Mouse (Mus musculus) G1E (cell line): ENCODE measurements around the gene Nemp1. TPM values are rescaled to one million over a fixed set of nuclear protein-coding genes. Genes with fewer than 3 reads are reported as not detected.

Experiments used
- ATAC-seq: 2 replicates; pipeline ENCODE4 v1.8.0; 2016; ENCODE audit warnings: mild to moderate bottlenecking; ENCODE audit not compliant: insufficient number of reproducible peaks, poor library complexity, low FRiP score, severe bottlenecking; ENCODE audit errors: extremely low read depth
- DNase-seq: peaks from one replicate; pipeline ENCODE4 v3.0.0; 2012; ENCODE audit warnings: low spot score
- H3K27me3 ChIP-seq: 2 replicates; pipeline ENCODE4 v1.6.1; 2012; ENCODE audit warnings: mild to moderate bottlenecking, low read length, inconsistent platforms; ENCODE audit not compliant: insufficient read depth
- H3K36me3 ChIP-seq: replicated peaks from 2 replicates; pipeline ENCODE3; 2012; ENCODE audit warnings: mild to moderate bottlenecking, inconsistent platforms
- H3K4me1 ChIP-seq: 2 replicates; pipeline ENCODE4 v1.6.1; 2012; ENCODE audit warnings: low read depth, low read length, inconsistent platforms, mixed read lengths; ENCODE audit not compliant: insufficient read depth
- H3K4me3 ChIP-seq: 2 replicates; pipeline ENCODE4 v1.5.1; 2012; ENCODE audit warnings: low read depth, mild to moderate bottlenecking, inconsistent platforms, low read length, moderate library complexity, mixed read lengths
- H3K9me3 ChIP-seq: replicated peaks from 2 replicates; pipeline ENCODE4 v1.6.1; 2012; ENCODE audit warnings: inconsistent platforms
- CTCF ChIP-seq: IDR thresholded peaks from 2 replicates; pipeline ENCODE4 v1.5.1; 2012; ENCODE audit warnings: low read depth, low read length, inconsistent platforms, mixed read lengths
- GATA1 ChIP-seq: IDR thresholded peaks from 2 replicates; pipeline ENCODE4 v1.6.1; 2012; ENCODE audit warnings: borderline replicate concordance, low read length, inconsistent platforms, mixed read lengths
- GATA2 ChIP-seq: IDR thresholded peaks from 2 replicates; pipeline ENCODE4 v1.6.1; 2012; ENCODE audit warnings: low read depth, low read length, inconsistent platforms, borderline replicate concordance
- POLR2AphosphoS5 ChIP-seq: IDR thresholded peaks from 2 replicates; pipeline ENCODE4 v1.6.1; 2012; ENCODE audit warnings: low read depth, low read length, inconsistent platforms; ENCODE audit not compliant: insufficient replicate concordance
- TAL1 ChIP-seq: conservative IDR thresholded peaks from 2 replicates; pipeline ENCODE4 v1.6.1; 2012; ENCODE audit warnings: low read depth, low read length, inconsistent platforms, mixed read lengths
- polyA plus RNA-seq: library from polyadenylated mRNA; stranded (reverse); fragments of >175 nt; gene quantifications from 2 replicates; pipeline ENCODE4 v1.2.3, GENCODE M21; 2012
- total RNA-seq, 2 experiments: library from RNA; stranded (forward) in 1 of 2; stranded (reverse) in 1 of 2; fragments of 200-1000 nt in 1 of 2; fragments of >200 nt in 1 of 2; fragmentation: Nextera tagmentation in 1 of 2; gene quantifications; 2 replicates each; pipeline ENCODE4 v1.2.3; 2014 to 2017

Gene Nemp1
- total and polyA plus RNA-seq, 3 experiments: 5.6 to 57.6 (median 40.4) TPM

DNA sequence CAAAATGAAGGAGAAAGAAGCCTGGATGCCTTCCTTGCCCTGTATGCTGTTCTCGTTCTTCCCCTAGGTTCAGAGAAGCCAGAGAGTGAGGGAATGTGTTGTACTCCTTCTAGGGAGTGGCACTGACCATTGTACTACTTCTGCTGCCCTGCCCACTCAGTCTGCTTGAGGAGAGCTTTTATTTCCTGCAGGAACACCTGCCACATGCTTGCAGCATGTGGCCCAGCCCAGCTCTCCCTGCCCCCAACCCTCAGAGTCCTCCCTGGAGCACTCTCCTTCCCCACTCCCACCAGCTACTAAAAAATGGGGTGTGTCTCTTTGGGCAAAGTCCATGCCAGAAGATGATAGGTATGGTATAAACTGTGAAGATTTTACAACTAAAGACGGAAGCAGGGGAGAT, 37.6 kb downstream of the Nemp1 start:
- Histone ChIP-seq H3K36me3 (peaks cover 13% of the 10 kb centered on the region), H3K27me3 (peaks cover 19% of the 10 kb centered on the region), H3K4me3 (no peak overlapping the region), H3K9me3 (no peaks in the 10 kb centered on the region), H3K4me1 (peaks cover 38% of the 10 kb centered on the region)
- no peak for ATAC-seq
- TF ChIP-seq POLR2AphosphoS5: no peak
- TF ChIP-seq CTCF: no peak
- no peak for TF ChIP-seq GATA2
- TF ChIP-seq TAL1: no peak
- TF ChIP-seq GATA1: no peak
- no peak for DNase-seq

DNA sequence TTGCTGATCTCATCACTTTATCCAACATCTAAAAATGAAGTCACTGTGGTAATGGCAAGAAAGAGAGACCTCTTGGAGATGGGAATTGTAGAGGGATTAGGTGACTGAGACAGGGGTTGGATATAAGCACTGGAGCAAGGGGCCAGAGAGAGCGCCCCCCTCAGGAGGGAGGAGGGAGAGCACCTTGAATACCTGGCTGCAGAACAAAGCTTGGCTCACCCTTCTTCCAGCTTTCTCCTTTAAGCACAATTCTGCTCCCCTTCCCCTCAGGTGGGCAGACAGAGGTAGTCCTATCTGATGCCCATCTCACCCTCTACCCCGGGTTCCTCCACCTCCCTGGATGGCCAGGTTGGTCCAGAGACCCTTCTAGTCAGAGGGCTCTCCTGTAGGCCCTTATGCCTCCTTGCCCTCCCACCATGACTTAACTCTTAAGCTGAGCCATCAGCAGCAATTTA, 38.1 kb downstream of the Nemp1 start, which contains the start of gene Myo1a:
Gene Myo1a (plus strand): TSS at position 405 of the 455 bp plus-strand sequence.
- Histone ChIP-seq H3K9me3 (no peaks in the 10 kb centered on the region), H3K4me3 (no peak within 1 kb of the TSS), H3K27me3 (peaks cover 19% of the 10 kb centered on the region), H3K36me3 (peaks cover 8% of the 10 kb centered on the region), H3K4me1 (peaks cover 38% of the 10 kb centered on the region)
- TF ChIP-seq TAL1: no peak
- peak; percentile 21; the same call in 1 of the 2 replicates for TF ChIP-seq CTCF
- ATAC-seq (no peak), DNase-seq (no peak)

GRCm38 (mm10) chr10:127705783-127706182, 39.1 kb downstream of the Nemp1 start:
- Histone ChIP-seq H3K4me3 (no peak overlapping the region), H3K27me3 (peaks cover 28% of the 10 kb centered on the region), H3K36me3 (no peaks in the 10 kb centered on the region), H3K9me3 (no peaks in the 10 kb centered on the region), H3K4me1 (peaks cover 38% of the 10 kb centered on the region)
- DNase-seq: no peak
- no peak for TF ChIP-seq GATA2
- TF ChIP-seq TAL1: peak; percentile 54
- peak; percentile 34; the same call in 1 of the 2 replicates for ATAC-seq

DNA sequence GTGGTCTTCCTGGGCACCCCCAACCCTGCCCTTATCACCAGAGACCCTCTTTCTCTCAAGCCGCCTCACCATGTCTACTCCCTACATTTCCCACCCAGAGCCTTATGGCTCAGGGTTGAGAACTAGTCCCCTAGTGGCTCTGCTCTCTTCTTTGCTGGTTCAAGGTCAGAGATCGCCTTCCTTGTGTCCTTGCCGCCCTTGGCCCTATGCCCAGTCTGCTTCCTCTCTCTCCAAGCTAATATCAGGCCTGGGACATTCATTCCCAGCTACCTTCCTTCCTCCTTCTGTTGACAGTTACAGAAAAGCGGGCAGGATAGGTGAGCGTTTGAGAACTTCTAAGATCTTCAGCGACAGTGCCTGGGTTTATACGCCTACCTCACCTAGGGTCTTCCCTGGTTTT, 41.0 kb downstream of the Nemp1 start:
- H3K9me3 ChIP-seq: no peaks in the 10 kb centered on the region
- no peak overlapping the region for H3K4me3 ChIP-seq
- no peak for DNase-seq
- no peaks in the 10 kb centered on the region for H3K36me3 ChIP-seq
- ATAC-seq: no peak
- peaks cover 38% of the 10 kb centered on the region for H3K4me1 ChIP-seq
- TF ChIP-seq POLR2AphosphoS5: no peak
- TF ChIP-seq TAL1: no peak
- TF ChIP-seq GATA2: no peak
- TF ChIP-seq GATA1: no peak
- no peak for TF ChIP-seq CTCF
- peaks cover 38% of the 10 kb centered on the region for H3K27me3 ChIP-seq

DNA sequence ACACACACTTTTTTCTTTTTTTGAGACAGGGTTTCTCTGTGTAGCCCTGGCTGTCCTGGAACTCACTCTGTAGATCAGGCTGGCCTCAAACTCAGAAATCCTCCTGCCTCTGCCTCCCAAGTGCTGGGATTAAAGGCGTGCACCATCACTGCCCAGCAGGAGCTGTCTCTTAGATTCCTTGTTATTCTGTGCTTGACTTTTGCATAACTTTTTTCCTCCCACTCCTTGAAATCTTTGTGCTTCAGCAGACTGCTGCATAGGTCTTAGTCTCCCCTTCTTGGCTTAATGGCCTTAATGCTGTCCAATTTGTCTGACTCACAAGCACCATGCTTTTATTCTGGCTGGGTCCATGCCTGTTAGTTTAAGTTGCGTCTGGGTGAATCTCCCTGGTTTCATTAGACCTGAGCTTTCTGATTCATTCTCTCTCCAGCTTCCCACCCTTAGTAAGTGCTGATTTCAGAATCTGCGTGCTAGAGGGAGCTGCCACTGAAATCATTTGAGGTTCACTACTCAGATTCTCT, 42.2 kb downstream of the Nemp1 start:
- H3K4me1 ChIP-seq: peaks cover 34% of the 10 kb centered on the region
- no peaks in the 10 kb centered on the region for H3K36me3 ChIP-seq
- H3K27me3 ChIP-seq: peaks cover 44% of the 10 kb centered on the region
- TF ChIP-seq CTCF: no peak
- no peak for TF ChIP-seq GATA1
- TF ChIP-seq GATA2: no peak
- no peak for TF ChIP-seq TAL1
- no peak for TF ChIP-seq POLR2AphosphoS5
- H3K4me3 ChIP-seq: no peak overlapping the region
- no peaks in the 10 kb centered on the region for H3K9me3 ChIP-seq
- DNase-seq (no peak), ATAC-seq (no peak)

DNA sequence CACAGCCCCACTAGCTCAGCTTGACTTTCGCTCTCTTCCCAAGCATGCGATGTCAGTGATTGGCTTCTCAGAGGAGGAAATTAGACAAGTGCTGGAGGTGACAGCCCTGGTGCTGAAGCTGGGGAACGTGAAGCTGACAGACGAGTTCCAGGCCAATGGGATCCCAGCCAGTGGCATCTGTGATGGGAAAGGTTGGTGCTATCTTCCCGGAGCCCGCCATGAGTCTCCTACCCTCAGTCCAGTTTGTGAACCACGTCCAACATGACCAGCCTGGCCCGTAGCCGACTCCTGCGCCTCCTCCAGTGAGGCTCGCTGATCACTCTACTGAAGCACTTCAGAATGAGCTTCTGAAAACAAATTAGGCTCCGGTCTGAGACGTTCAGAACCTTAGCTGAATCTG, 43.6 kb downstream of the Nemp1 start:
- Histone ChIP-seq H3K4me3 (no peak overlapping the region), H3K9me3 (no peaks in the 10 kb centered on the region), H3K36me3 (no peaks in the 10 kb centered on the region), H3K4me1 (peaks cover 22% of the 10 kb centered on the region), H3K27me3 (peaks cover 57% of the 10 kb centered on the region)
- TF ChIP-seq GATA1 (no peak), POLR2AphosphoS5 (no peak), CTCF (no peak), TAL1 (no peak), GATA2 (no peak)
- ATAC-seq: no peak
- DNase-seq: no peak
